Mouse (Mus musculus): Measurements from ENCODE around the gene D630045J12Rik. TPM values are rescaled to one million over a fixed set of nuclear protein-coding genes. Genes with fewer than 3 reads are reported as not detected.

Gene D630045J12Rik
- polyA plus RNA-seq, 1 experiment from 2014 or later = 19.1 TPM

DNA sequence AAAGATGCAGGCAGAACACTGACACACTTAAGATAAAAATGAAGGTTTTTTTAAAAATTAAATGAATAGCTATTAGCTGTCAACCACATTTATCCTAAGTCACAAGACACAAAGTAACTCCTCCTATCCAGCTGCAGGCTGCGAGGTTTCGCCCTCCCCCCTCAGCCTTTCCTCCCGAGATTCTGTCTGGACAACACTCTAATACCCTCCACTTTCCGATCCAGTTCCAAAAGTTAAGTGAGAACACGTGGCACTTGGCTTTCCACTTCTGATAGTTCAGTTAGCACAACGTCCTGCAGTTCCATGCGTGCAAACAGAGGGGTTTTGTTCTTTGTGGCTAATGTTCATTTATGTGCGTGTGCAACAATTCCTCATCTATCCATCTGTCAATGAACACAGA, 69.0 kb downstream of the D630045J12Rik start:
- Histone ChIP-seq H3K36me3 (ENCODE audit: control insufficient read depth, insufficient read depth) (peaks cover 21% of the 10 kb centered on the region), H3K4me1 (replicated peaks; ENCODE audit: control insufficient read depth, insufficient read depth, low read length) (no peaks in the 10 kb centered on the region), H3K4me3 (replicated peaks; ENCODE audit: low read length) (no peak overlapping the region), H3K27me3 (replicated peaks; ENCODE audit: control insufficient read depth, insufficient read depth, low read length) (no peaks in the 10 kb centered on the region), H3K9ac (replicated peaks; ENCODE audit: low read depth, low read length) (no peak overlapping the region), H3K27ac (ENCODE audit: low read length) (no peak overlapping the region), H3K9me3 (ENCODE audit: control insufficient read depth, low read length) (no peaks in the 10 kb centered on the region), H3K4me2 (ENCODE audit: low read length) (no peak overlapping the region)
- no peak for ATAC-seq
- WGBS = 72% methylated on average over 8 of the region's 8 CpGs

DNA sequence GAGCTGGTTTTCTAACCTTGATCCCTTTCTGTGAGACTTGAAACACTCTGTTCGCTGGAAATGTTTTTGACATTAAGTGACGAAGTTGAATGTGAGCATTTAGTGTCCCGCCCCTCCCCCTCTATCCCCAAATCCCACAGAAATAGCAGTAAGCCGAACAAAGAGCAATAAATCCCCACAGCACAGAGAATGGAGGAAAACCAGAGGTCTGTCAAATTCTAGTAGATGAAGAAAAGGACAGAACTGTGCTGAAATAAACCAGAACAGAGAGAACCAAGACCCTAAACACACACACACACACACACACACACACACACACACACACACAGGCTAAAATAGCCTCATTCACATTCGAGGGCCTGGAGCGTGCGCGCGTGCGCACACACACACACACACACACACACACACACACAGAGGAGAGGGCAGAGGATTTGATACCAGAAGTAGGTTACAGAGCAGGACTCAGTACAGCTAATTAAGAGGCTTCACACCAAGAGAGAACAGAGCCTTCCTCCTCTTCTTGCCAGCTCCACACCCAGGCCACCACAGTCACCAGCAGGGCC, 72.0 kb downstream of the D630045J12Rik start:
- Histone ChIP-seq H3K4me2 (ENCODE audit: low read length) (no peak overlapping the region), H3K4me1 (replicated peaks; ENCODE audit: control insufficient read depth, insufficient read depth, low read length) (no peaks in the 10 kb centered on the region), H3K36me3 (ENCODE audit: control insufficient read depth, insufficient read depth) (peaks cover 18% of the 10 kb centered on the region), H3K4me3 (replicated peaks; ENCODE audit: low read length) (no peak overlapping the region), H3K27me3 (replicated peaks; ENCODE audit: control insufficient read depth, insufficient read depth, low read length) (no peaks in the 10 kb centered on the region), H3K9me3 (ENCODE audit: control insufficient read depth, low read length) (no peaks in the 10 kb centered on the region), H3K9ac (replicated peaks; ENCODE audit: low read depth, low read length) (no peak overlapping the region), H3K27ac (ENCODE audit: low read length) (no peak overlapping the region)
- no peak for ATAC-seq
- 74% methylated on average over 9 of the region's 10 CpGs for WGBS

DNA sequence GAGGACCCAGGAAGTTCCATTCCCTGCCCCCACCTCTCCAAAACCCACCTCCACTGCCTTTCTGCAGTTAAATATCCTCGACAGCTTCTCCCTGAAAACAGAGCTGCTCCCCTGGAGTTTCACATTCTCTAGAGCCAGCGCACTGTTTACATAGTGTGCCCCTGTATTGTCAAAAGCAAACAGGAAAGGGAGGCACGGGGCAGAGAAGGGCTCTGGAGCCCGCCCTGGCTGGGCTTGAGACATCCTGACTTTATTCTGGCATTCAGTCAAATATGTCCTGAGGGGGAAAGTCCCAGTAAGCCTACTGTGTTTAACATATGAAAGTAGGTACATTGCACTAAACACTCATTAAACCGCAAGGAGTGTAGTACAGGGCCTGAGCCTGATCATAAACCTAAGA, 73.1 kb downstream of the D630045J12Rik start:
- Histone ChIP-seq H3K4me2 (ENCODE audit: low read length) (no peak overlapping the region), H3K9me3 (ENCODE audit: control insufficient read depth, low read length) (no peaks in the 10 kb centered on the region), H3K4me1 (replicated peaks; ENCODE audit: control insufficient read depth, insufficient read depth, low read length) (no peaks in the 10 kb centered on the region), H3K9ac (replicated peaks; ENCODE audit: low read depth, low read length) (no peak overlapping the region), H3K27me3 (replicated peaks; ENCODE audit: control insufficient read depth, insufficient read depth, low read length) (no peaks in the 10 kb centered on the region), H3K36me3 (ENCODE audit: control insufficient read depth, insufficient read depth) (peaks cover 18% of the 10 kb centered on the region), H3K27ac (ENCODE audit: low read length) (no peak overlapping the region), H3K4me3 (replicated peaks; ENCODE audit: low read length) (no peak overlapping the region)
- 50% methylated on average over 5 of the region's 5 CpGs for WGBS
- no peak for ATAC-seq

DNA sequence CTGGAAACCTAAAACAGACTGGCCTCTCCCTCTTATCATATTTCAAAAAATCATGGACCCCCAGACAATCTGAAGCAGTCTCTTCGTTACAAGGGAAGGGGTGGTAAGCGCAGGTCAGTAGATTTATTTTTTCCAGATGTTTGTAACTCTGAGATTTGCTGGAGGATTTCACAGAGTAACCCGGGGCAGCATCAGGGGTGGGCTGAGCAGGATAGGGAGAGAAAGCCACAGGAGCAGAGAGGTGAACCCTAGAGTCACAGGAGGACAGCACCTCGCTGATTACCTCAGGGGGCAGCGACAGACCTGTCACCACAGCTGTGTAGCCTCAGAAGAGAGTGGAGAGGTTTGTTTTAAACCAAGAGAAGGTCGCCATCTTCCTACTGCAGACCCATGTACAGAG, 88.4 kb downstream of the D630045J12Rik start:
- H3K4me2 ChIP-seq (ENCODE audit: low read length) = no peak overlapping the region
- no peak overlapping the region for H3K27ac ChIP-seq (ENCODE audit: low read length)
- 89% methylated on average over 6 of the region's 6 CpGs for WGBS
- H3K27me3 ChIP-seq (replicated peaks; ENCODE audit: control insufficient read depth, insufficient read depth, low read length) = no peaks in the 10 kb centered on the region
- H3K4me3 ChIP-seq (replicated peaks; ENCODE audit: low read length) = no peak overlapping the region
- no peaks in the 10 kb centered on the region for H3K9me3 ChIP-seq (ENCODE audit: control insufficient read depth, low read length)
- ATAC-seq = no peak
- peaks cover 2% of the 10 kb centered on the region for H3K4me1 ChIP-seq (replicated peaks; ENCODE audit: control insufficient read depth, insufficient read depth, low read length)
- peaks cover 9% of the 10 kb centered on the region for H3K36me3 ChIP-seq (ENCODE audit: control insufficient read depth, insufficient read depth)
- no peak overlapping the region for H3K9ac ChIP-seq (replicated peaks; ENCODE audit: low read depth, low read length)

DNA sequence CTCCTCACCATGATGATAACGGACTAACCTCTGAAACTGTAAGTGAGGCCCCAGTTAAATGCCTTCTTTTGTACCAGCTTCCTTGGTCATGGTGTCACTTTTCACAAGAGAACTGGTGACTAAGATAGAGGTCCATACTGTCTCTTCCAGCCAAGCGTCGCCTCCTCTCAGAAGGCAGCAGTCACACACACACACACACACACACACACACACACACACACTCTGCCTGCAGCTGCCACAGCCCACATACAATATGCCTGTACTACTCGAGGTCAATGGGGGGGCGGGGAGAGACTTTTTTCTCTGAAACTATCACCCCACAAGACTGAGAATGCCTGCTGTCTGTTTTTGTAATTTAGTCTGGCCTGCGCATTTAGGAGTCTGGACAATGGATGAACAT, 89.1 kb downstream of the D630045J12Rik start:
- Histone ChIP-seq H3K9ac (replicated peaks; ENCODE audit: low read depth, low read length) (no peak overlapping the region), H3K36me3 (ENCODE audit: control insufficient read depth, insufficient read depth) (peaks cover 7% of the 10 kb centered on the region; the same call in 1 of the 2 replicates), H3K4me3 (replicated peaks; ENCODE audit: low read length) (no peak overlapping the region), H3K4me1 (replicated peaks; ENCODE audit: control insufficient read depth, insufficient read depth, low read length) (peaks cover 3% of the 10 kb centered on the region), H3K4me2 (ENCODE audit: low read length) (no peak overlapping the region), H3K27me3 (replicated peaks; ENCODE audit: control insufficient read depth, insufficient read depth, low read length) (no peaks in the 10 kb centered on the region), H3K27ac (ENCODE audit: low read length) (no peak overlapping the region), H3K9me3 (ENCODE audit: control insufficient read depth, low read length) (no peaks in the 10 kb centered on the region)
- 89% methylated on average over 6 of the region's 6 CpGs for WGBS
- ATAC-seq = no peak

DNA sequence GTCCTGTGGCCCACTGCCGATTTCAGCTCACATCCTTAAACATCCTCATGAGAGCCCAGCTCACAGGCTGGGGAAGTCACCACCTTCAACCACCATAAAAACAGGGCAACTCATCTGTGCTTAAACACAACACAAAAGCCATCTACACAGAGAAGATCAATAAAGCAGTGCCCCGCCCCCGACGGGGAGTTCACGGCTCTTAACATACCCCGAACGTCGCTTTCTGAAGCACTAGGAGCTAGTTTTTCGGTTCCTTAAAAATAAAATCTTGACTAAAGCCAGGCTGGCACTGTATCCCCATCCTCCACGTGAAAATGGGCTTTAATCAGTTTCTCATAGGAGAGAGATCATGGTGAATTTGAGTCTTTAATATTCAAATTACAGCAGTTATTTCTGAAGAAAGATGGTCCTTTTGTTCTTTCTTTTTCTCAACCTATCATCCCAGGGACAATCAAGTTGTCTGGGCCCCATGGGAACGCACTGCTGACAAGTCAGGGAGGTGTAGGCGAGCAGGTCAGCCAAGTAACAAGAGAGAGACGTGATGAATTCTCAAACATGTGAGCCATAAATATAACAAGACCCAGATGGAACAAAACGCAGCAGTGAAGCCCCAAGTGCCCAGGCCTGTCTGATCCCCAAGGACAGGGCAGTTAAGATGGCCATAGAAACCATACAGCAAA, 90.8 kb downstream of the D630045J12Rik start:
- Histone ChIP-seq H3K36me3 (ENCODE audit: control insufficient read depth, insufficient read depth) (0 out of 2 replicates have a peak, but pooled peaks cover 3% of the 10 kb centered on the region), H3K27me3 (replicated peaks; ENCODE audit: control insufficient read depth, insufficient read depth, low read length) (no peaks in the 10 kb centered on the region), H3K4me1 (replicated peaks; ENCODE audit: control insufficient read depth, insufficient read depth, low read length) (peaks cover 6% of the 10 kb centered on the region), H3K9me3 (ENCODE audit: control insufficient read depth, low read length) (no peaks in the 10 kb centered on the region), H3K4me3 (replicated peaks; ENCODE audit: low read length) (no peak overlapping the region), H3K9ac (replicated peaks; ENCODE audit: low read depth, low read length) (no peak overlapping the region), H3K27ac (ENCODE audit: low read length) (no peak overlapping the region), H3K4me2 (ENCODE audit: low read length) (no peak overlapping the region)
- ATAC-seq = no peak
- WGBS = 67% methylated on average over 14 of the region's 14 CpGs

DNA sequence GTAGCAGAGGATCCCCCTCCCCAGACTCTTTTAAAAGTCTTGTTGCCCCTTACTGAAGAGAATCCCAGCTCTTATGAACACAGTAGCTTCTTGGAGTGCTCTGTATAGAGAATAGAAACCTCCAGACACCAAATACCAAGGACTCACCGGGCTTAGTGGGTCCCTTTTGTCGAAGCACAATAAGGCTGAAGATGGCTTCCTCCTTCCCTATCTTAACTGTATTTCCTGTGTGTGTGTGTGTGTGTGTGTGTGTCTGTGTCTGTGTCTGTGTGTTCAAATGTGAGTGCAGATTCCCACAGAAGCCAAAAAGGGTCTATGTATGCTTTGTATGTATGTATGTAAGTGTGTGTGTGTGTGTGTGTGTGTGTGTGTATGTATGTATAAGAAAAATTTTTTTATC, 93.3 kb downstream of the D630045J12Rik start:
- WGBS = 58% methylated on average over 2 of the region's 2 CpGs
- no peaks in the 10 kb centered on the region for H3K27me3 ChIP-seq (replicated peaks; ENCODE audit: control insufficient read depth, insufficient read depth, low read length)
- peak; percentile 13; the same call in 1 of the 2 replicates for ATAC-seq

DNA sequence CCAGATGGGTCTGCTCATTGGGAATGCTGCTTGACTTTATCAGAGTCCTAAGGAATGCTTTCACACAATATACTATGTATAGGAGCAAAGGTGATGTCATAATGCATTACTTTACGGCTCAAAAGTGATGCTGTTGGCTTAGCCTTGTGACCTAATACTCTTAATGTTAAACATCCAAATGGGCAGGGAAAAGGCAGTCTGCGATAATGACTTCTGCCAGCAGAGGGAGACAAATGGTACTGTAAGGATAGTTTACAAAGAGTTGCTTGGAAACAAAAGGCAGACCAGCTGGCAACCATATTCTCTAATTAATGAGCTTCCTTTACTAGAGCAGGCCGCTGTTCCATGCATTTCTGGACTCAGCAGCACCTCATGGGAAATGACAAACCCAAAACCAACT, 93.7 kb downstream of the D630045J12Rik start:
- Histone ChIP-seq H3K36me3 (ENCODE audit: control insufficient read depth, insufficient read depth) (peaks cover 5% of the 10 kb centered on the region; the same call in 1 of the 2 replicates), H3K27me3 (replicated peaks; ENCODE audit: control insufficient read depth, insufficient read depth, low read length) (no peaks in the 10 kb centered on the region), H3K27ac (ENCODE audit: low read length) (peak overlapping the region; percentile 70), H3K9me3 (ENCODE audit: control insufficient read depth, low read length) (no peaks in the 10 kb centered on the region), H3K4me3 (replicated peaks; ENCODE audit: low read length) (no peak overlapping the region), H3K9ac (replicated peaks; ENCODE audit: low read depth, low read length) (no peak overlapping the region), H3K4me2 (ENCODE audit: low read length) (no peak overlapping the region), H3K4me1 (replicated peaks; ENCODE audit: control insufficient read depth, insufficient read depth, low read length) (peaks cover 6% of the 10 kb centered on the region)
- 10% methylated on average over 3 of the region's 3 CpGs for WGBS
- ATAC-seq = peak; percentile 81

More for the DNA sequence above, 93.3 kb downstream of the D630045J12Rik start:
- Histone ChIP-seq H3K27ac (ENCODE audit: low read length) (peak overlapping the region; percentile 70), H3K4me2 (ENCODE audit: low read length) (no peak overlapping the region), H3K4me1 (replicated peaks; ENCODE audit: control insufficient read depth, insufficient read depth, low read length) (peaks cover 6% of the 10 kb centered on the region), H3K36me3 (ENCODE audit: control insufficient read depth, insufficient read depth) (peaks cover 5% of the 10 kb centered on the region; the same call in 1 of the 2 replicates), H3K4me3 (replicated peaks; ENCODE audit: low read length) (no peak overlapping the region), H3K9ac (replicated peaks; ENCODE audit: low read depth, low read length) (no peak overlapping the region), H3K9me3 (ENCODE audit: control insufficient read depth, low read length) (no peaks in the 10 kb centered on the region)

DNA sequence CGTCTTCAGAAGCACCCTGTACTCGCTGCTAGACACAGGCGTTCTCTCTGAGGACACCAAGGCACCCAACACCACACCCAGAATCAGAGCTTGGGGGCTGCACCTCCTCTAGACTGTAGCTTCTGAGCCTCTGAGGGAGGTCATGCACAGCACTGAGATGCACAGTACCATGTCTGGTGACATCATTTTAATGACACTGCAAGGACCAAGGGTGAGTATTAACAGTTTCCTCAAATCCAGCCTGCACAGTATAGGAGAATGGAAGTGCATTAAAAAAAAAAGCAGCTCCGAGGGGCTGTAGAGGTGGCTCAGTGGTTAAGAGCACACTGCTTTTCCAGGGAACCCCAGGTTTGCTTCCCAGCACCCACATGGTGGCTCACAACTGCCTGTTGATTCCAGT, 94.2 kb downstream of the D630045J12Rik start:
- H3K27me3 ChIP-seq (replicated peaks; ENCODE audit: control insufficient read depth, insufficient read depth, low read length) = no peaks in the 10 kb centered on the region
- H3K9ac ChIP-seq (replicated peaks; ENCODE audit: low read depth, low read length) = no peak overlapping the region
- peaks cover 6% of the 10 kb centered on the region for H3K4me1 ChIP-seq (replicated peaks; ENCODE audit: control insufficient read depth, insufficient read depth, low read length)
- peaks cover 5% of the 10 kb centered on the region; the same call in 1 of the 2 replicates for H3K36me3 ChIP-seq (ENCODE audit: control insufficient read depth, insufficient read depth)
- H3K27ac ChIP-seq (ENCODE audit: low read length) = no peak overlapping the region
- 78% methylated on average over 4 of the region's 4 CpGs for WGBS
- H3K4me3 ChIP-seq (replicated peaks; ENCODE audit: low read length) = no peak overlapping the region
- no peak; the same call in 1 of the 2 replicates for ATAC-seq
- no peaks in the 10 kb centered on the region for H3K9me3 ChIP-seq (ENCODE audit: control insufficient read depth, low read length)
- no peak overlapping the region for H3K4me2 ChIP-seq (ENCODE audit: low read length)

Data from forebrain, embryonic 16.5 days (tissue).